Mouse (Mus musculus): ENCODE data around the gene Rims4.
A peak's percentile ranks its signal among the peaks of the same experiment; 100 is the strongest.

Gene Rims4

GRCm38 (mm10) chr2:163911826-163912444 lies 6.5 kb downstream of the Rims4 start:
- no peak for DNase-seq (ENCODE audit: extremely low spot score)

GRCm38 (mm10) chr2:163909604-163910003 lies 8.9 kb downstream of the Rims4 start:
- DNase-seq (ENCODE audit: extremely low spot score): no peak

GRCm38 (mm10) chr2:163907131-163907530 lies 11.4 kb downstream of the Rims4 start:
- DNase-seq (ENCODE audit: extremely low spot score): no peak

GRCm38 (mm10) chr2:163904323-163904722 lies 14.2 kb downstream of the Rims4 start:
- no peak for DNase-seq (ENCODE audit: extremely low spot score)

- no peak for DNase-seq (ENCODE audit: extremely low spot score)
Measured at GRCm38 (mm10) chr2:163903461-163903860, 15.0 kb downstream of the Rims4 start.

GRCm38 (mm10) chr2:163902448-163902847 lies 16.0 kb downstream of the Rims4 start:
- DNase-seq (ENCODE audit: extremely low spot score): no peak

GRCm38 (mm10) chr2:163901043-163901442 lies 17.4 kb downstream of the Rims4 start:
- DNase-seq (ENCODE audit: extremely low spot score): no peak

- no peak for DNase-seq (ENCODE audit: extremely low spot score)
Measured at GRCm38 (mm10) chr2:163899910-163900411, 18.5 kb downstream of the Rims4 start.

- no peak for DNase-seq (ENCODE audit: extremely low spot score)
Measured at GRCm38 (mm10) chr2:163897988-163898535, 20.4 kb downstream of the Rims4 start.

GRCm38 (mm10) chr2:163897026-163897425 lies 21.5 kb downstream of the Rims4 start:
- DNase-seq (ENCODE audit: extremely low spot score): no peak

- DNase-seq (ENCODE audit: extremely low spot score): no peak
Measured at GRCm38 (mm10) chr2:163895156-163895555, 23.3 kb downstream of the Rims4 start.

- no peak for DNase-seq (ENCODE audit: extremely low spot score)
Measured at GRCm38 (mm10) chr2:163893446-163894370, 24.8 kb downstream of the Rims4 start.

GRCm38 (mm10) chr2:163891271-163891670 lies 27.2 kb downstream of the Rims4 start:
- no peak for DNase-seq (ENCODE audit: extremely low spot score)

GRCm38 (mm10) chr2:163890586-163890985 lies 27.9 kb downstream of the Rims4 start:
- DNase-seq (ENCODE audit: extremely low spot score): no peak

GRCm38 (mm10) chr2:163889411-163889810 lies 29.1 kb downstream of the Rims4 start:
- DNase-seq (ENCODE audit: extremely low spot score): peak; percentile 57

- no peak for DNase-seq (ENCODE audit: extremely low spot score)
Measured at GRCm38 (mm10) chr2:163882859-163883652, 35.4 kb downstream of the Rims4 start.

GRCm38 (mm10) chr2:163880891-163881290 lies 37.6 kb downstream of the Rims4 start:
- no peak for DNase-seq (ENCODE audit: extremely low spot score)

- no peak for DNase-seq (ENCODE audit: extremely low spot score)
Measured at GRCm38 (mm10) chr2:163876830-163877498, 41.5 kb downstream of the Rims4 start.

GRCm38 (mm10) chr2:163875484-163875883 lies 43.0 kb downstream of the Rims4 start:
- DNase-seq (ENCODE audit: extremely low spot score): no peak

- DNase-seq (ENCODE audit: extremely low spot score): no peak
Measured at GRCm38 (mm10) chr2:163874877-163875276, 43.6 kb downstream of the Rims4 start.

- no peak for DNase-seq (ENCODE audit: extremely low spot score)
Measured at GRCm38 (mm10) chr2:163871906-163872305, 46.6 kb downstream of the Rims4 start.

All from embryo, embryonic 9.5 days (tissue).